17 mouse cellular contexts compared by ENCODE assay signal in the genomic region with DNA sequence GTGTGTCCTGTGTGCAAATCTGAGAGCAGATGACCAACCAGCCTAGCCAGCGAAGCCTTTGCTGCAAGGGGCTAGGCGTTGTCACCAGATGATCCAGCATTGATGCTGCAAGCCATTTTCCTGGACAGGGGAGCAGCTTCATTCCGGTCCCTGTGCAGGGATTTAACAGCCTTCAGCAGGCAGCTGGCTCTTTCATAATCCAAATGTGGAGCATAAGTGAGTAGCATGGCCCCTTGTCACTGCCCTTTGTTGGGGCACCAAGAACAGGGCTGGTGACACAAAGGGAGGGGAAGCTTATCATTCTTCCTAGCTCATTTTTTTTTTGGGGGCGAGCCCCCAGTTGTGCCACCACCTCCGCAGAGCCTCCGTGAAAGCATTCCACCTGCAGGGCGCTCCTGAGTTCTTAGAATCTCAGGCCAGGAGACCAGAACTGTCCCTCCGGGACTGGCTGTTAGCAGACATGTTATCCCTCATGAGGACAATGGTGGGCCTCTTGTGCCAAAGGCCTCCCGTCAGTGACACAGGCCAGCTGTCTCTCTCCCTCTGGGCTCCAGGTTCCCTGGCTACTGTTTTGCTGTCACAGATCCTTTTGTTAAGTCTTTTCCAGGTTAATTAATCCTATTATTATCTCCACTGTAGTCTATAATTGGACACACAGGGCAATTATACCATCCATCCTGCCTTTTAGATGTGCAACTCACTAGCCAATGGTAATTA.
DNase-seq lines count a peak whose midpoint lies in the region; ATAC-seq and TF ChIP-seq lines count a peak whose summit lies in the region.
"Had no signal": no experiment of that assay in that cellular context is flagged by ENCODE, and none has a peak within 500 bp of the region (broad histone marks: within the 10 kb centered on the region; RNA-seq: fewer than 3 reads in every experiment).

No protein-coding gene starts in this region.

- H3K36me3 ChIP-seq in midbrain, embryonic 11.5 days (ENCODE audit: control insufficient read depth, insufficient read depth, low read length): no peaks in the 10 kb centered on the region
- H3K36me3 ChIP-seq in midbrain, embryonic 13.5 days: no peaks in the 10 kb centered on the region
- H3K36me3 ChIP-seq: forebrain, embryonic 12.5 days; intestine, embryonic 15.5 days; limb, embryonic 15.5 days; liver, embryonic 15.5 days had no signal

- 70% methylated on average over 9 of the region's 9 CpGs for WGBS in midbrain, embryonic 11.5 days
- WGBS in midbrain, embryonic 13.5 days: 63% methylated on average over 9 of the region's 9 CpGs
- 77% methylated on average over 9 of the region's 9 CpGs for WGBS in lung, adult 2 months

- no peak for TF ChIP-seq CTCF in lung, adult 2 months (IDR thresholded peaks at IDR 0.05; ENCODE audit: insufficient read depth, low read length)

- no peaks in the 10 kb centered on the region for H3K9me3 ChIP-seq in midbrain, embryonic 11.5 days (ENCODE audit: control insufficient read depth, low read length)
- no peaks in the 10 kb centered on the region for H3K9me3 ChIP-seq in midbrain, embryonic 13.5 days
- H3K9me3 ChIP-seq: forebrain, embryonic 12.5 days; intestine, embryonic 15.5 days; limb, embryonic 15.5 days; liver, embryonic 15.5 days had no signal

- peak; percentile 74 for DNase-seq in heart, adult 11 months
- no peak for DNase-seq in heart, adult 9 months (ENCODE audit: low spot score in 2 of 2)
- no peak for DNase-seq in midbrain, embryonic 11.5 days (ENCODE audit: low spot score, missing footprints)
- DNase-seq in lung, adult 2 months: peak; percentile 3
- peak; percentile 15 to 66 for DNase-seq in lung, postnatal 4 days
- no peak for DNase-seq in cerebellum, postnatal 4 days (ENCODE audit: low spot score in 2 of 2)
- DNase-seq in urinary bladder, adult 2 months (ENCODE audit: low spot score): no peak
- DNase-seq: adrenal gland, adult 2 months; cerebellum, postnatal 25 days; heart, postnatal 36 days; kidney, postnatal 36 days; thymus, postnatal 25 days had no signal

- H3K4me1 ChIP-seq in midbrain, embryonic 11.5 days (ENCODE audit: control insufficient read depth, insufficient read depth, low read length): no peaks in the 10 kb centered on the region
- peaks cover 10% of the 10 kb centered on the region for H3K4me1 ChIP-seq in midbrain, embryonic 13.5 days (replicated peaks)
- no peaks in the 10 kb centered on the region for H3K4me1 ChIP-seq in lung, adult 2 months (ENCODE audit: control insufficient read depth, insufficient read depth, low read length)
- H3K4me1 ChIP-seq: intestine, embryonic 15.5 days; limb, embryonic 15.5 days; liver, embryonic 15.5 days had no signal

- ATAC-seq in midbrain, embryonic 11.5 days (ENCODE audit: low FRiP score): peak; percentile 30; the same call in 1 of the 2 replicates
- no peak for ATAC-seq in midbrain, embryonic 13.5 days
- ATAC-seq: intestine, embryonic 15.5 days had no signal

- H3K27me3 ChIP-seq in midbrain, embryonic 11.5 days (ENCODE audit: control insufficient read depth, insufficient read depth, low read length): no peaks in the 10 kb centered on the region
- H3K27me3 ChIP-seq in midbrain, embryonic 13.5 days: no peaks in the 10 kb centered on the region
- H3K27me3 ChIP-seq: forebrain, embryonic 12.5 days; intestine, embryonic 15.5 days; limb, embryonic 15.5 days; liver, embryonic 15.5 days had no signal

- no peak overlapping the region for H3K4me3 ChIP-seq in midbrain, embryonic 11.5 days (ENCODE audit: low read depth, low read length)
- no peak overlapping the region for H3K4me3 ChIP-seq in midbrain, embryonic 13.5 days (replicated peaks)
- H3K4me3 ChIP-seq in lung, adult 2 months (replicated peaks; ENCODE audit: extremely low read depth, low read depth, low read length): no peak overlapping the region
- H3K4me3 ChIP-seq: forebrain, embryonic 12.5 days; intestine, embryonic 15.5 days; limb, embryonic 15.5 days; liver, embryonic 15.5 days had no signal

- H3K4me2 ChIP-seq in midbrain, embryonic 11.5 days: no peak overlapping the region
- no peak overlapping the region for H3K4me2 ChIP-seq in midbrain, embryonic 13.5 days (replicated peaks)
- H3K4me2 ChIP-seq: forebrain, embryonic 12.5 days; intestine, embryonic 15.5 days; limb, embryonic 15.5 days; liver, embryonic 15.5 days had no signal

- no peak for TF ChIP-seq POLR2A in lung, adult 2 months (IDR thresholded peaks at IDR 0.05; ENCODE audit: borderline replicate concordance, extremely low read depth, low read depth, low read length)

- no peak overlapping the region for H3K9ac ChIP-seq in midbrain, embryonic 11.5 days (ENCODE audit: low read length)
- no peak overlapping the region for H3K9ac ChIP-seq in midbrain, embryonic 13.5 days (replicated peaks)
- H3K9ac ChIP-seq: forebrain, embryonic 12.5 days; intestine, embryonic 15.5 days; limb, embryonic 15.5 days; liver, embryonic 15.5 days had no signal

- no peak overlapping the region for H3K27ac ChIP-seq in midbrain, embryonic 11.5 days (ENCODE audit: low read depth, low read length)
- H3K27ac ChIP-seq in midbrain, embryonic 13.5 days: no peak overlapping the region
- H3K27ac ChIP-seq: forebrain, embryonic 12.5 days; intestine, embryonic 15.5 days; limb, embryonic 15.5 days; liver, embryonic 15.5 days had no signal

Comparison
In these comparisons a context has a peak if more than half of its experiments do, and no peak if none do; other contexts are left out.
1. DNase-seq: peak in heart, adult 11 months (single experiment), lung, adult 2 months (single experiment) and lung, postnatal 4 days (2 of 2); none in heart, adult 9 months (0 of 2), midbrain, embryonic 11.5 days (single experiment), cerebellum, postnatal 4 days (0 of 2) and urinary bladder, adult 2 months (single experiment).